Mouse (Mus musculus) E14TG2a.4 (cell line): ENCODE data around the gene Nprl2.

Source experiments
- H3K27me3 ChIP-seq: 2 replicates; pipeline ENCODE4 v1.6.1; 2014; ENCODE audit warnings: low read length, control low read depth; ENCODE audit not compliant: insufficient read depth
- H3K36me3 ChIP-seq: 2 replicates; pipeline ENCODE4 v1.6.1; 2014; ENCODE audit warnings: low read length, control low read depth; ENCODE audit not compliant: insufficient read depth
- H3K4me1 ChIP-seq: replicated peaks from 2 replicates; pipeline ENCODE4 v1.6.1; 2014; ENCODE audit warnings: low read depth, low read length, control low read depth
- H3K4me3 ChIP-seq: replicated peaks from 2 replicates; pipeline ENCODE4 v1.5.1; 2014; ENCODE audit warnings: mild to moderate bottlenecking, low read length
- H3K9me3 ChIP-seq: 2 replicates; pipeline ENCODE4 v1.6.1; 2014; ENCODE audit warnings: low read length, control low read depth
- CTCF ChIP-seq: conservative IDR thresholded peaks from 2 replicates; pipeline ENCODE4 v1.5.1; 2014; ENCODE audit warnings: low read length
- NANOG ChIP-seq: IDR thresholded peaks from 2 replicates; pipeline ENCODE4 v1.6.1; 2014; ENCODE audit warnings: borderline replicate concordance, low read length, mixed read lengths
- POU5F1 ChIP-seq: IDR thresholded peaks from 2 replicates; pipeline ENCODE4 v1.6.1; 2014; ENCODE audit warnings: low read length, borderline replicate concordance

The Nprl2 gene

DNA sequence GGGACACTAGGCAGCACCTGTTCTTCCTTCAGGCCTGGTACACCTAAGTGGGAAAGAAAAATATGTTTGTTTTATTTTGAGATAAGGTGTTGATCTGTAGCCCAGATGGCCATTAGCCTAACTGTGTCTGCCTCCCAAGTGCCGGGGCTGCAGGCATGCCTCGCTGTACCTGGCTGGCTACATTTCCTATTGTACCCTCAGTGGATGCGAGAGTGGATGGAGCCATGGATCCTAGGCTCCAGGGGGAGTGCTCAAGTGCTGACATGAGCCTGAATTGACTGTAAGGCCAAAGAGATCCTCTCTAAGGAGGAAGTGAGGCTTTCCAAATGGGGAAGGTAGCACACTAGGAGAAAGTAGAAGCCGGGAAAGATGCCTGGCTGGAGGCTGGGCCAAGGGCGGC, 5.9 kb downstream of the Nprl2 start:
- Histone ChIP-seq H3K9me3 (no peaks in the 10 kb centered on the region), H3K27me3 (peaks cover 57% of the 10 kb centered on the region), H3K36me3 (peaks cover 20% of the 10 kb centered on the region), H3K4me1 (peaks cover 82% of the 10 kb centered on the region), H3K4me3 (no peak overlapping the region)
- TF ChIP-seq CTCF (no peak), NANOG (no peak), POU5F1 (no peak)

GRCm38 (mm10) chr9:107548820-107549219, 6.8 kb downstream of the Nprl2 start:
- Histone ChIP-seq H3K4me3 (no peak overlapping the region), H3K4me1 (peaks cover 85% of the 10 kb centered on the region), H3K36me3 (peaks cover 17% of the 10 kb centered on the region), H3K9me3 (no peaks in the 10 kb centered on the region), H3K27me3 (peaks cover 64% of the 10 kb centered on the region)
- TF ChIP-seq CTCF (no peak), POU5F1 (no peak), NANOG (no peak)

GRCm38 (mm10) chr9:107549297-107550074, 7.5 kb downstream of the Nprl2 start:
- Histone ChIP-seq H3K27me3 (peaks cover 64% of the 10 kb centered on the region), H3K36me3 (peaks cover 10% of the 10 kb centered on the region), H3K4me3 (no peak overlapping the region), H3K9me3 (no peaks in the 10 kb centered on the region), H3K4me1 (peaks cover 80% of the 10 kb centered on the region)
- TF ChIP-seq NANOG = no peak
- TF ChIP-seq POU5F1 = no peak
- no peak for TF ChIP-seq CTCF

- peaks cover 78% of the 10 kb centered on the region for H3K4me1 ChIP-seq
- peaks cover 64% of the 10 kb centered on the region for H3K27me3 ChIP-seq
- TF ChIP-seq CTCF (no peak), POU5F1 (no peak; the same call in 1 of the 2 replicates), NANOG (no peak)
- H3K4me3 ChIP-seq = peak overlapping the region; percentile 75
- no peaks in the 10 kb centered on the region for H3K36me3 ChIP-seq
- H3K9me3 ChIP-seq = no peaks in the 10 kb centered on the region
Measured at GRCm38 (mm10) chr9:107550491-107551116, 8.6 kb downstream of the Nprl2 start.

GRCm38 (mm10) chr9:107551117-107551889, 9.3 kb downstream of the Nprl2 start, which contains the start of gene Rassf1:
Gene Rassf1 (plus strand): TSS chr9:107551555.
- peaks cover under 1% of the 10 kb centered on the region; the same call in 1 of the 2 replicates for H3K36me3 ChIP-seq
- H3K9me3 ChIP-seq = no peaks in the 10 kb centered on the region
- H3K4me1 ChIP-seq = peaks cover 82% of the 10 kb centered on the region
- peak within 1 kb of the TSS; percentile 75 for H3K4me3 ChIP-seq
- TF ChIP-seq NANOG (no peak), CTCF (no peak), POU5F1 (no peak)
- peaks cover 64% of the 10 kb centered on the region for H3K27me3 ChIP-seq

DNA sequence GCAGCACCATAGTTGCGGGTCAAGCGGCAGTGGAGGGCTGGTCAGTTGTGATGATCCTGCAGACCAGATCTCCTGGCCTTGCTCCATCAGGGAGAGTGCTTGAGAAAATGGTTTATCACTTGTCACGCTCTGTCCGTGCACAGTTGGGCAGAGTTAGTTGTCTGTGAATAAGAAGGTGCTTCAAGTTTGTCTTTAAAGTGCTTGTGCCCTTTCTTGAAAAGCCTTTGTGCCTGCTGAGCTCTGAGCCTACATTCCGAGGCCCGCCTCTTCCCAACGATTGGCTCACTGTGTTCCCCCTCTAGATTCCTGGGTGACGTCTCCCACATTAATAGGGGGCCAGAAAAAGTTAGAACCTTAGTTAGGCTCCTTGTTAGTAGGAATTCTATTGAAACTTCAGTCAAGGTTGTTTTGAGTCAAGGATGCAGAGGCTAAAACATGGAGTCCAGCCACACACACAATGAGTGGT, 9.9 kb downstream of the Nprl2 start:
- peak overlapping the region; percentile 75 for H3K4me3 ChIP-seq
- no peak for TF ChIP-seq NANOG
- TF ChIP-seq POU5F1 = no peak
- TF ChIP-seq CTCF = no peak
- H3K4me1 ChIP-seq = peaks cover 81% of the 10 kb centered on the region
- no peaks in the 10 kb centered on the region for H3K9me3 ChIP-seq
- H3K36me3 ChIP-seq = peaks cover 6% of the 10 kb centered on the region
- H3K27me3 ChIP-seq = peaks cover 64% of the 10 kb centered on the region

DNA sequence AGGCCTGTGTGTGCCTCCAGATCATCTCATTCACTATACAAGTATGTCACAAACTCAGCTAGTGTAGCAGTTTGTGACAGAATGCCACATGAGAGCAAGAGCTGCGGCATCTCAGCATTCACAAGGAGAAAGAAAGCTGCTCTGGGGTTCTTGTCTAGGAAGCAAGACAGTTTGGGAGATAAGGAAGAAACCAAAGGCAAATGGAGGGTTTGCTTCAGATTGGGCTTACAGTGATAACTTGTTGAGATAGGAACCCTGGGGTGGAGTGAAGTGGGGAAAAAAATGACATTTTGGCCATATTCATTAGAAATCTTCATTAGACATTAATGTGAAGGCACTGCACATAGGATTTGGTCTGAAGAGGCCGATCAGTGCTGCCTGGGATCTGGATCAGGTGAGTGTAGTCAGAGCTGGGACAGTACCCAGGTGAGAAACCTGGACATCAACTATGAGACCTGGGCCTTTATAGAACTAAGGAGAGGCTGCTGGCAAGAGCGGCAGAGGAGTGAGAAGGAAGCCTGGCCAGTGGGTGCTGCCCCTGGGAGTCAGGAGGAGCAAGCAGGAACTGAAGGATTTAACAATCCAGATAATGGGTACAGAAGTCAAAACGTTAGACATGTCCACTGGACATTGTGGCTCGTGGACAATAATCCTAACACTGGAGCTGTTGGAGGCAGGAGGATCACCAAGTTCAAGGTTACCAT, 10.8 kb downstream of the Nprl2 start:
- Histone ChIP-seq H3K9me3 (no peaks in the 10 kb centered on the region), H3K36me3 (peaks cover 15% of the 10 kb centered on the region), H3K27me3 (peaks cover 58% of the 10 kb centered on the region), H3K4me3 (peak overlapping the region; percentile 87), H3K4me1 (peaks cover 77% of the 10 kb centered on the region)
- TF ChIP-seq CTCF = no peak
- no peak for TF ChIP-seq NANOG
- TF ChIP-seq POU5F1 = no peak
